8 mouse cellular contexts compared by ENCODE assay signal in genomic region chr3:31094531-31095178, GRCm38 (mm10). TPM values are rescaled to one million over a fixed set of nuclear protein-coding genes. Genes with fewer than 3 reads are reported as not detected.
DNase-seq lines count a peak whose midpoint lies in the region; ATAC-seq lines count a peak whose summit lies in the region.

TSS of gene Skil (plus strand) at chr3:31095058.

- peak; percentile 86 for ATAC-seq in erythroid progenitor cell, adult 5-6 weeks (replicated peaks; ENCODE audit: low FRiP score, poor library complexity, severe bottlenecking)
- ATAC-seq in heart, embryonic 13.5 days (ENCODE audit: extremely low read depth, insufficient number of reproducible peaks, low FRiP score, low TSS enrichment): peak; percentile 93
- ATAC-seq in liver, embryonic 13.5 days (ENCODE audit: low read depth): peak; percentile 93
- ATAC-seq in stomach, embryonic 16.5 days (ENCODE audit: insufficient read depth, low FRiP score): peak; percentile 97

- H3K27me3 ChIP-seq in heart, embryonic 13.5 days (replicated peaks): no peaks in the 10 kb centered on the region
- no peaks in the 10 kb centered on the region for H3K27me3 ChIP-seq in liver, embryonic 13.5 days
- no peaks in the 10 kb centered on the region for H3K27me3 ChIP-seq in stomach, embryonic 16.5 days (ENCODE audit: control insufficient read depth, insufficient read depth, low read length)

- peaks cover 41% of the 10 kb centered on the region for H3K4me1 ChIP-seq in heart, embryonic 13.5 days
- peaks cover 65% of the 10 kb centered on the region for H3K4me1 ChIP-seq in liver, embryonic 13.5 days (replicated peaks)
- H3K4me1 ChIP-seq in stomach, embryonic 16.5 days (ENCODE audit: control insufficient read depth, insufficient read depth, low read length): peaks cover 15% of the 10 kb centered on the region

- H3K27ac ChIP-seq in heart, embryonic 13.5 days (replicated peaks): peak within 1 kb of the TSS; percentile 100
- H3K27ac ChIP-seq in liver, embryonic 13.5 days: peak within 1 kb of the TSS; percentile 92
- peak within 1 kb of the TSS; percentile 100 for H3K27ac ChIP-seq in stomach, embryonic 16.5 days (ENCODE audit: low read length)

- WGBS in heart, embryonic 13.5 days: under 1% methylated on average over 56 of the region's 109 CpGs
- WGBS in liver, embryonic 13.5 days (ENCODE audit: insufficient replicate concordance): under 1% methylated on average over 73 of the region's 109 CpGs
- WGBS in stomach, embryonic 16.5 days: under 1% methylated on average over 82 of the region's 109 CpGs

- peak; percentile 97 for DNase-seq in CD4-positive helper T cell, adult 2 months (ENCODE audit: low read depth, low spot score)
- peak; percentile 81 for DNase-seq in brain, embryonic 18.5 days (ENCODE audit: low read depth, low spot score)
- DNase-seq in kidney, postnatal 14 days: peak; percentile 99
- DNase-seq in liver, embryonic 13.5 days: peak; percentile 84
- DNase-seq in neural tube, embryonic 10.5 days (ENCODE audit: extremely low spot score, low spot score): peak; percentile 93

- H3K4me2 ChIP-seq in heart, embryonic 13.5 days: peak within 1 kb of the TSS; percentile 89
- peak within 1 kb of the TSS; percentile 100 for H3K4me2 ChIP-seq in liver, embryonic 13.5 days
- H3K4me2 ChIP-seq in stomach, embryonic 16.5 days (ENCODE audit: low read depth, low read length): peak within 1 kb of the TSS; percentile 75

- H3K36me3 ChIP-seq in heart, embryonic 13.5 days: peaks cover 15% of the 10 kb centered on the region
- H3K36me3 ChIP-seq in liver, embryonic 13.5 days: no peaks in the 10 kb centered on the region
- H3K36me3 ChIP-seq in stomach, embryonic 16.5 days (ENCODE audit: control insufficient read depth, insufficient read depth, low read length): no peaks in the 10 kb centered on the region

- peak within 1 kb of the TSS; percentile 97 for H3K9ac ChIP-seq in heart, embryonic 13.5 days
- H3K9ac ChIP-seq in liver, embryonic 13.5 days: peak within 1 kb of the TSS; percentile 96
- peak within 1 kb of the TSS; percentile 93 for H3K9ac ChIP-seq in stomach, embryonic 16.5 days (ENCODE audit: low read length)

- H3K9me3 ChIP-seq in heart, embryonic 13.5 days: no peaks in the 10 kb centered on the region
- H3K9me3 ChIP-seq in liver, embryonic 13.5 days (replicated peaks): no peaks in the 10 kb centered on the region
- no peaks in the 10 kb centered on the region for H3K9me3 ChIP-seq in stomach, embryonic 16.5 days (replicated peaks; ENCODE audit: control insufficient read depth, low read length)

- peak within 1 kb of the TSS; percentile 99 for H3K4me3 ChIP-seq in heart, embryonic 13.5 days
- H3K4me3 ChIP-seq in liver, embryonic 13.5 days (replicated peaks): peak within 1 kb of the TSS; percentile 89
- H3K4me3 ChIP-seq in stomach, embryonic 16.5 days (replicated peaks; ENCODE audit: low read length): peak within 1 kb of the TSS; percentile 95

RNA-seq across cellular contexts. Expression of gene Skil, which starts in this region (rescaled TPM):
- total RNA-seq in erythroid progenitor cell, adult 5-6 weeks (2015; ENCODE audit: low replicate concordance): 2.9 and 8.4 TPM in 2 replicates
- total RNA-seq in erythroid progenitor cell, adult 5-6 weeks (2017; ENCODE audit: low replicate concordance): 4.9 and 13.2 TPM in 2 replicates
- 14.7 and 16.3 TPM in 2 replicates for polyA plus RNA-seq in heart, embryonic 13.5 days (2015; fragmentation: Nextera tagmentation; extraction: Ambion mirVana)
- polyA plus RNA-seq in liver, embryonic 13.5 days (2015; fragmentation: Nextera tagmentation; extraction: Ambion mirVana): 4.9 and 5.8 TPM in 2 replicates
- 20.8 and 21.3 TPM in 2 replicates for polyA plus RNA-seq in stomach, embryonic 16.5 days (2015; fragmentation: Nextera tagmentation; extraction: Ambion mirVana)

Comparison
In these comparisons a context has a peak if more than half of its experiments do, and no peak if none do; other contexts are left out.
1. Peak in every context shown above with its lines: DNase-seq, ATAC-seq, H3K4me3 ChIP-seq and H3K27ac ChIP-seq.